Mouse (Mus musculus) ES-E14 (cell line): ENCODE data around the gene Ncf1.

ENCODE experiments used
- CHD2 ChIP-seq: IDR thresholded peaks from 2 replicates; pipeline ENCODE4 v1.6.1; 2014; ENCODE audit warnings: mild to moderate bottlenecking, low read depth, low read length, inconsistent platforms
- HCFC1 ChIP-seq: IDR thresholded peaks from 2 replicates; pipeline ENCODE4 v1.6.1; 2012; ENCODE audit warnings: low read length, inconsistent platforms, borderline replicate concordance; ENCODE audit not compliant: insufficient read depth
- MAFK ChIP-seq: IDR thresholded peaks from 2 replicates; pipeline ENCODE4 v1.6.1; 2014; ENCODE audit warnings: mild to moderate bottlenecking, low read depth, low read length, inconsistent platforms; ENCODE audit not compliant: insufficient read depth
- ZC3H11A ChIP-seq: IDR thresholded peaks from 2 replicates; pipeline ENCODE4 v1.6.1; 2012; ENCODE audit warnings: low read depth, mild to moderate bottlenecking, inconsistent platforms, low read length, borderline replicate concordance

GRCm38 (mm10) chr5:134277109-134277508, 47.7 kb upstream of the Ncf1 start:
- TF ChIP-seq CHD2 (no peak), HCFC1 (no peak), MAFK (no peak), ZC3H11A (no peak)
